Mouse (Mus musculus) forelimb bud, embryonic 11.5 days (tissue): ENCODE data around the gene Ccdc63.

ENCODE experiments used
- DNase-seq: peaks from one replicate; pipeline ENCODE4 v3.0.0-alpha.2; 2012; ENCODE audit warnings: low read depth, low spot score

Gene Ccdc63

DNA sequence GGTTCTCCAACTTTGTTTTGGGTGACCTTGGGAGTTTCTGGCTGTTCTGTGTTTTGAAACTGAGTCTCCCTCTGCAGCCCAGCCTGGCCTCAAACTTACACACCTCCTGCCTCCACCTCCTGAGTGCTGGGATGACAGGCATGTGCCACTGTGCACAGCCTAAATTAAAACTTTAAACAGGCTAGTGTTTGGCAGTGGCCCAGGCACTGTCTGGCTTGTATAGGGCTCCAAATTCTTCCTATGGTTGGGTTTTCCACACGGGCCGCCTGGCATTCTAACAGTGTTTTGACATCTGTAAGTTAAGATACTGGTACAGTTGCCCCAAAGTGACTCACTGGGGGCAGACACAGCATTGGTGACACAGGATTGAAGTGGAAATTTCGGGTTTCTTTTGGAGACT lies 54.5 kb downstream of the Ccdc63 start:
- DNase-seq, result no peak

DNA sequence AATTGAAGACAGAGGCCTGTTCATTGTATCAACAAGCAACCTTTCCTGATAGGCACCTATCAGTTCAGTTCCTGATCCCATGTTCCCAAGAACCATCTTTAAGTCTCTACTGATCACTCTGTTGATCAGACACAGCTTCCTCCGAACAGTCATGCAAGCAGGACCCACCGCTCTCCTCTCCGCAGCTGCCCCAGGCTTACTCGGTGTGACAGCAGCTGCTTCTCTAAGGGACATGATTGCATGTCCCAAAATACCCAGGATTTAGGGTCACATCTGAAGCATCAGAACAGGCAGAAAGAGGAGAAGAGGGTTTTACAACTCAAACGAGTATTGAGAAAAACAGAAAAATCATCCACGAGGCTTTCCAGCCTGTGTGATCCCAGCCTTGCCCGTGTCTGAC lies 55.3 kb downstream of the Ccdc63 start:
- DNase-seq, result no peak

DNA sequence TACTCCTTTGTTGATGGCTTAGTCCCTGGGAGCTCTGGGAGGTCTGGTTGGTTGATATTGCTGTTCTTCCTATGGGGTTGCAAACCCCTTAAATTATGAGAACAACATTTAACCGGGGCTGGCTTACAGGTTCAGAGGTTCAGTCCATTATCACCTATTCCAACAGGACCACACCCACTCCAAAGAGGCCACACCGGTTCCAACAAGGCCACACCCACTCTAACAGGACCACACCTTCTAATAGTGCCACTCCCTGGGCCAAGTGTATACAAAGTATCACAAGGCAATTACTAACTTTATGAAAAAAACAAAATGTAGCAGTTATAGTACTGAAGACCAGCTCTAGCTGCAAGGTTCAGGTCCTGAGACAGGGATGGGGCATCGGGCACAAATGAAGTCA lies 56.2 kb downstream of the Ccdc63 start:
- no peak for DNase-seq

DNA sequence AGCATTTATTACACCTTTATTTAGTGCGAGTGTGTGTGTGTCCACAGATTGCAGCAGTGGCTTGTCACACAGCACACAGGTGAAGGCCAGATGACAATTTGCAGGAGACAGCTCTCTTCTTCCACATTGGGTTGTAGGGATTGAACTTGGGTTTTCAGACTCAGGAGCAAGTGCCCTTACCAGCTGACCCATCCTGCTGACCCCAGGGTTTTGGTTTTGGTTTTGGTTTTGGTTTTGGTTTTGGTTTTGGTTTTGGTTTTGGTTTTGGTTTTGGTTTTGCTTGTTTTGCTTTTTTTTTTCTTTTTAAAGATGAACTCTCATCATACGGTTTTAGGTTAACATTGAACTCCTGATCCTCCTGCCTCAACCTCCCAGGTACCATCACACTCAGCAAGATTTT lies 57.3 kb downstream of the Ccdc63 start:
- DNase-seq, result no peak

DNA sequence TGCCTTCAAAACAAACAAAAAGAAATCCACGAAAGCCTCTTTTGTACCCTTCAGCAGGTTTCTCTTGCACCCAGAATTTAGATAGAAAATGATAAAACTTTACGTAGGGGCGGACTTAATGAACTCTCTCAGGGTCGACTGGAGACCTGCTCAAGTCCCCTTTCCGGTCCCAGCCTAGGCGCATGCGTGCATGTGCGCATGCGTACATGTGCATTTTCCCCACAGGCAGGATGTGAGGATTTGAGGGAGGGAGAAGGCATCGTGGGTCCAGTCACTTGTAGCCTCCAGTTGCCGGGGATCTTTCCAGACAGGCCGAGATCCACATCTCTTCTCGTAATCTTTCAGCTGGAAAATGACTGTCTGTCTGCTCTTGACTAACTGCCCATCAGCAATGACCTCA lies 59.2 kb downstream of the Ccdc63 start:
- no peak for DNase-seq

DNA sequence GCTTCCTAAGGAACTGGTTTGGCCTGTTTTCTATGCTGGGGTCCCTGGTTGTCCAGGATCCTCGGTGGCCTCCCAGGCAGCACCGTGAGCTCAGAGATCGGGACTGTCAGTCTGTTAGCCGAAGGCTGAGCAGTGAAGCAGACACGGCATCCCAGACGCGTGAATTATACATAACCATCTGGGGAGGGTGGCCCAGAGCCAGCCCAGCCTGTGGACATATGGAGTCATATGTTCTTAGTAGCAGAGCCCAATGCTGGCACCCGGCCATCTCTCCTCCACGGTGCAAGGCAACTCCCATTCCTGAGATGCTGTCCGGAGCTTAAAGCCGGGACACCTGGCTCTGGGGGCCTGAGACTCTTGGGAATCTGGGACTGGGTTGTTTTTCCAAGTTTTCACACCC lies 59.7 kb downstream of the Ccdc63 start:
- DNase-seq, result no peak

DNA sequence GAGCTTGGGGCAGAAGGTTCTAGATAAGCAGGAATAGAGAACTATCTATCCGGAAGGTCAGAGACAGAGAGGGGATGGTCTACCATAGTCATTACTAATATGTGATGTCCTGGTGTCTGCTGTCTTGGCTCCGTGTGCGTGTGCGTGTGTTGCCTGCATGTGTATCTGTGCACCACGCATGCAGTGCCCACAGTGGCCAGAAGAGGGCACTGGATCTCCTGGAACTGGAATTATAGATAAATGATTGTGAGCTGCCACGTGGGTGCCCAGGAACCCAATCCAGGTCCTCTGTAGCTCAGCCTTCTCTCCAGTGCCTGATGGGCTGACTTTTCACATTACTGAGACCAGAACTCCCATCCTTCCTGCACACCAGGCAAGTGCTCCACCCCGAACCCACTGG lies 60.8 kb downstream of the Ccdc63 start:
- peak; percentile 31 for DNase-seq

DNA sequence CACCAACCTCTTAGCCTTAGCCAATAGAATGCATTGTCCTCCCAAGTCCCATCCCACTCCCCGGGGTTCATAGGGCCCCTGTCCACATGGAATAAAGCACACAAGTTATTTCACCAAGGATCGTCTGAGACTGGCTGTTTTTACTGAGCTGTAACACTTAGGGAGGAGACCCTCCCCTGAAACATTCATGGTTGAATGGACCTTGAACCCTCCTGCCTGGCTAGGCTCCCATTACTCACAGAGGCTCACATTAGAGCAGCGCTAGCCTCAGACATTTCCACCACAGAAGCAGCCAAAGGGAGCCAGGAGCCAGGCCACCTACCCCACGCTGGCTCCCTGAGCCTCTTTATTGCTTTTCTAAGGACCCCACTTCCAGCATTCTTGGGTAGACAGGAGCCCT lies 63.4 kb downstream of the Ccdc63 start:
- DNase-seq, result no peak

DNA sequence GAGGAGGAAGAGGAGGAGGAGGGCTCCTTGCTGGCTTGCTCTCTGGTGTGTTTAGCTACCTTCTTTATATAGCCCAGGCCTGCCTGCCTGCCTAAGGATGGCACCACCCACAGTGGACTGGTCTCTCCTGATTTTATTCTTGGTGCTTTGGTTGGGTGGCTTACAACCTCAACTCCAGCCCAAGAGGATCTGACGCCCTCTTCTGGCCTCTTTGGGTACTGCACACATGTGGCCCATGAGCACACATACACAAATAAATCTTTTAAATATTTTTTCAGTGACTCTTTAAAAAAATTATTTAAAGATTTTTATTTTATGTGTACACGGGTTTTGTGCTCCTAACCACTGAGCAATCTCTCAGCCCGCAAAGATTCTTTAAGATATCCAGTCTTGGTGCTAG lies 64.9 kb downstream of the Ccdc63 start:
- DNase-seq, result no peak

DNA sequence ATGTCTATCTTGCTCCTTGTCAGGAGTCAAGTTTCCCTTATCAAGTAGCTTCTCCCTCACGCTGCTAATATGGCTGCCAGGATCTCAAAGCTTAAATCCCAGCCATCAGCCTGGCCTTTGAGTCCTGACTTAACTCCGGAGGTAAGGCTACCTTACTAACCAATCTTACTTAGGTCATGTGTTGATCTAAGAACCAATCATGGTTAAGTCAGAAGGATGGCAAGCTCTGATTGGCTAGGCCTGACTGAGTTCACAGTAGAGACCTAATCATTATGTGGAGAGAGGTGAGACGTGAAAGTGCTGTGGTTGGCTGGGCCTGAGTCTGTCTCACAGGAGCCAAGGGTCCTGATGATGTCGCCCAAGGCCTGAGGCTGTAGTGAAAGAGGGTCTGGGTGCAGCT lies 68.6 kb downstream of the Ccdc63 start:
- no peak for DNase-seq

DNA sequence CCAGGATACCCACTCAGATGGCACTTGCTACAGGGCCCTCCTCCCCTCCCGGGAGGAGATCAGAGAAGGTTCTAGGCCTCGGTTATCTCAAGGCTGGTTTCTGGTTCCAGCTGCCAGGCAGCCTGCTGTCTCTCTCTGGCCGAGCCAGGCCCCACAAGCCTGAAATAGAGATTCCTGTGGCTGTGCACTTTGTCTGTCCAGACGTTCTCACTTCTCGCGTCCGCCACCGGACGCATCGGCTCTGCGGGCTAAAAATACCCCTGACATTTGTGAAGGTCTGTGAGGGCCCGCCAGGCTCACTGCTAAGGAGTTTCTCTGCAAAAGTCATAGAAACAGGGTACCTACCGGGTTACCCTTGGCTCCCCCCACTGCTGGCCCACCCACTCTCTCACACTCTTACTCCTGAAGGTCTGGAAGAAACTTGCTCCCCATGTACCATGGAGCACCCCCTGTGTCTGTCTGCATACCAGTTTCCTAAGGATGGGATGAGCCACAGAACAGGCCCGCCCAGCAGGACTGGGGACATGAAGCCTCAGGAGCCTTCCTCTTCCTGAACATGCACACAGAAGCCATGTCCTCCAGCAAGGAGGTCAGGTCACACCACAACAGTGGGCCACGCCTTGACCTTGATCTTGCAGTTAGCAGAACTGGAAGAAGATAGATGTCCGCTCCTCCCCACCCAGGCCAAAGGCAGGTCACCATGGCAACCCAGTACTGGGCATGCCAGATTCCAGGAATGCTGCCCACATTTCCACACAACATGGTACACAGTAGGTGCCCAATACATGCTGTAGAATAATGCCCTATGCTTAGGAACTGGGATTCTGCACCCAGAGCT lies 69.4 kb downstream of the Ccdc63 start:
- no peak for DNase-seq

DNA sequence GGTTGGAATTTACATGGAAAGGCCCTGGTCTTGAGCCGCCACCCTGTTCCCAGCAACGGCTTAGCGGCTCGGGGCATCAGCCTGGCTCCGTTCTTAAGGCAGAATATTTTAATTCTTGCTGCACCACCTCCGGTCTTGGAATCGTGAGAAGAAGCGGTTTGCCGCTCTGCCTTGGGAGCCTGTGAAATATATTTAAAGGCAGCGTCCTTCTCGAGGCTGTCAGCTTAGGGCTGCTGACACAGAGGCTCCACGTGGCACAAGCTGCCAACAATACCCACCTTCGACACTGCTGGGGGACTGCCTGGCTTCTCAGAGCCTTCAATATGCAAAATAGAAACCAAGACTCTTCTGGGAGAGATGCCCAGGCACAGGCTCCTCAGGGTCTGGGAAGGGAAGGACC lies 72.1 kb downstream of the Ccdc63 start:
- no peak for DNase-seq

DNA sequence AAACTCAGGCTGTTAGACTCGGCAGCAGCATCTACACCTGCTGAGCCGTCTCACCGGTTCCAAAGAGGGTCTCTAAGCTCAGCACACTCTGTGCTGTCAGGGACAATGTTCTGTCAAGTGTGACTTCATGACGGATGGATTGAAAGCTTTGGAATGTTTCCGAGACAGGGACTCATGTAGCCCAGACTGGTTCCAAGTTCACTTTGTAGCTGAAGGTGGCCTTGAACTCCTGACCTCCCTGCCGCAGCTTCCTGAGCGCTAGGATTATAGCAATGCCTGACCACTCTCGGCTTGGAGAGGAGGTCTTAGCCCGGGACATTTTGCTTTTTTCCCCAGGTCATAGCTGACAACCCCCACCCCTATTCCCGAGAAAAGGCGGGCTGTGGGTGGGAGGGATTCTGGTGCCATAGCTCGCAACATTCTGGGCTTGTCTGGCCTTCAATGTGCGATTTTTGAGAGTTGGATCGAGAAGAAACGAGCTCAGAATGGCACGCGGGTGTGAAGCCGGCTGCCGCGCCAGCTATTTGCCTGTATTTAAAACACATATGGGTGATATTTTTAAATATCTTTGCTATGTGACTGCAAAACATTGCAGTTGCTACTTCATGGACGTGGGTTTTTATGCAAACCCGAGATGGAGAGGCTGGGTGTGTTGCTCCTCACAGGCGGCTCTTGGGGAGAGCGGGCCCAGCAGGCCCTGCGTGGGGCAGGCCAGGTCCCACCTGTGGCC lies 77.3 kb downstream of the Ccdc63 start:
- DNase-seq, result no peak

DNA sequence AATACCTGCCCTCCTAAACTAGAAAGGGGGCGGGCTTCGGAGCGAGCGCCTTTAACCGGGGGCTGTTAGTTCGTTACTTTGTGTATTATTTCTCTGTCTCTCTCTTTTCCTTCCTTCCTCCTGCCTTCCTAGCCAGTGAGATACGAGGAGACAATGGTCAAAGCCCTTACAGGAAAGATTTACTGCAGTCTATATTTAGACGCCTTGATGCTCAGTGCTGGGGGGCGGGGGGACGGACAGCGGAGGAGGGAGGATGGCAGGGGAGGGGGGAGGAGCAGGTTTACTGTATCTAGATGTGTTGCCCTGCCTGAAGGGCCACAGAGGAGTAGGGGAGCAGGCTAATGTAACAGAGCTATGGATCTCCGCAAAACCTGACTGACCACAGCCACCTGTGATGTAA lies 78.1 kb downstream of the Ccdc63 start:
- no peak for DNase-seq

DNA sequence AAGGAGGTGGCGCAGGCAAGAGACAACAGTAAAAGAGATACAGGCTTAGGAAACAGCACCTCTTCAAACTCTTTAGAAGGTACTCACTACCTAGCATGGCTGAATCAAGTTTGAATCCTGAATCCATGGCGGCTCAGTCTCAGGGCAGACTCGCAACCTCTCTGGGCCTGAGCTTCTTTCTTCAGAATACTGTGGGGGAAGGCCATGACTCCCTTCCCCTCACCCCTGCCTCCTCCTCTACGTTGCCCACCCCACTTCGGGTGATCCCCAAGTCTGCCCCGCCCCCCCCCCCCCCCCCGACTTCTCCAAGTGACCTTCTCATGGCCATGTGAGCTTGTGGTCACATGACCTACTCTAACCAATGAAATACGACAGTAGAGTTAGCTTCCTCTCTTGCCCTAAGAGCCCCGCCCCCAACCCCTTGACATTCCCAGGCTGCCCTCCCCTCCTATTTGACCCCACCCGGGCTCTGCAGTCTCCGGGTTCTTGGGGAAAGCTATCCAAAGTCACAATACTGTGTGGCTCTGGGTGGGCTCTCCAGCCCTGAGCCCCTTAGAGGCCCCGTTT lies 79.8 kb downstream of the Ccdc63 start:
- peak; percentile 63 for DNase-seq

DNA sequence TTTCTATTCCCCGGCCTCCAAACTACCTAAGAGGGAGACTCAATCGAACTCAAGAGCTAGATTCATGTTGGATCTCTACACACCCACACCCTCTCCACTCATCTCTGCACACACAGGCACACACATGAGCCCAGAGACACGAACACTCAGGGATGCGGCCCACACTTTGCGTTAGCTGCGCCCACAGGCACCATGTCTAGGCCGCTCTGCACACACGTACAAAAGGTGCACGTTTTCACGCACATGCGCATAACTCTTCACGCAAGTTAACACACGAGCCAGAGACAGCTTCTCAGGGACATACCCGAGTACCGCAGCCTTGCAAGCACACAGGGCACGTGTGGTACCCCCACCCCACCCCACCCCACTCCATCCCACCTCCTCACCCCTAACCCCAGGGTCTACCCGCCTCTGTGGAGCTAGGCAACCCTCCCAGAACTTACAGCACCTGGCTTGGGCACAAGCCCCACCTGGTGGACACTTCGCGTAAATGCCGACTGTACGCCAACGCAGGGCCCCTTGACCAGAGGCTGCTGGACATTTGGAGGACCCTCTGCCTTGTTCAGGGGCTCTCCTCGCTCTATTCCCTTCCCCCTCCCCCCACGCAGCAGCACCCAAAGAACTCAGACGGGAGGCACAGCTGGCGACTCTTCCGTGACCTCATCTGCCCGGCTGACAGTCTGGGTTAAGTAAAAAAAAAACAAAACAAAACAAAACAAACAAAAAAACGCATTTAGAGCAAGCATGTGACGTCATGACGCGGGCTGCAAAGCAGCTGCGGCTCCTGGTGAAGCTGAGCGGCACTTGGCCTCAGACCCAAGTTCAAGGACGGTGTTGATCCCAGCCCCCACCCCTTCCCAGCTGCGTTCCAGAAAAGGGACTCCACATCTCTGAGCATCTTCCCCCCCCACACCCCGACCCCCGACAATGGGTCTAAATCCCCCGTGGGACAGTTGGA lies 81.3 kb downstream of the Ccdc63 start:
- DNase-seq, result peak; percentile 75
